Mouse (Mus musculus): Measurements from ENCODE around the gene Colgalt1. TPM values are rescaled to one million over a fixed set of nuclear protein-coding genes. Genes with fewer than 3 reads are reported as not detected.
A peak's percentile ranks its signal among the peaks of the same experiment; 100 is the strongest.

Colgalt1 gene
- polyA plus RNA-seq, 1 experiment from 2014 or later = 56.2 TPM

GRCm38 (mm10) chr8:71572847-71573633, 37.8 kb upstream of the Colgalt1 start:
- Histone ChIP-seq H3K4me1 (peaks cover 46% of the 10 kb centered on the region), H3K4me3 (peak overlapping the region; percentile 15), H3K9ac (replicated peaks) (peak overlapping the region; percentile 17), H3K9me3 (no peaks in the 10 kb centered on the region), H3K27ac (replicated peaks) (peak overlapping the region; percentile 70), H3K4me2 (replicated peaks) (peak overlapping the region; percentile 49), H3K36me3 (no peaks in the 10 kb centered on the region), H3K27me3 (no peaks in the 10 kb centered on the region)
- WGBS = 38% methylated on average over 9 of the region's 9 CpGs
- no peak for ATAC-seq (replicated peaks)

GRCm38 (mm10) chr8:71574426-71574825, 36.4 kb upstream of the Colgalt1 start:
- Histone ChIP-seq H3K4me3 (no peak overlapping the region), H3K9ac (replicated peaks) (no peak overlapping the region), H3K9me3 (no peaks in the 10 kb centered on the region), H3K4me2 (replicated peaks) (no peak overlapping the region), H3K4me1 (peaks cover 34% of the 10 kb centered on the region), H3K27ac (replicated peaks) (no peak overlapping the region; the same call in 1 of the 2 replicates), H3K27me3 (no peaks in the 10 kb centered on the region), H3K36me3 (no peaks in the 10 kb centered on the region)
- 65% methylated on average over 7 of the region's 7 CpGs for WGBS
- ATAC-seq (replicated peaks) = no peak

DNA sequence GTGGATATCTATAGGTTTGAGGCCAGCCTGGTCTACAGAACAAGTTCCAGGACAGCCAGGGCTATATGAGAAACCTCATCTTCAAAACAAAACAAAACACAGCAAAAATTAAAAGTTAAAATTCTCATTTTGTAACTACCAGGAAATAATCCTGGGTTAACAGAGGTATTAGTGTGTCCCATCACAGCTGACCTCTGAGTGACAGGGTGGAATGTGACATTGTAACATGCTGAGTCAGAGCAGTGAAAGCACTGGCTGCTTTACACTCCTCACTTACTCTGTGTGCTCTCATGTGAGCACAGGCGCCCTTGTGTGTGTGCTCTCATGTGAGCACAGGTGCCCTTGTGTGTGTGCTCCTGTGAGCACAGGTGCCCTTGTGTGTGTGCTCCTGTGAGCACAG, 35.8 kb upstream of the Colgalt1 start:
- Histone ChIP-seq H3K36me3 (no peaks in the 10 kb centered on the region), H3K4me2 (replicated peaks) (no peak overlapping the region), H3K4me3 (no peak overlapping the region), H3K27ac (replicated peaks) (no peak overlapping the region), H3K4me1 (peaks cover 39% of the 10 kb centered on the region), H3K9ac (replicated peaks) (no peak overlapping the region), H3K9me3 (no peaks in the 10 kb centered on the region), H3K27me3 (no peaks in the 10 kb centered on the region)
- 79% methylated on average over 1 of the region's 1 CpGs for whole genome bisulfite sequencing
- ATAC-seq (replicated peaks) = no peak

- Histone ChIP-seq H3K4me2 (replicated peaks) (no peak overlapping the region), H3K9ac (replicated peaks) (no peak overlapping the region), H3K4me1 (peaks cover 24% of the 10 kb centered on the region), H3K36me3 (peaks cover 12% of the 10 kb centered on the region; the same call in 1 of the 2 replicates), H3K27ac (replicated peaks) (no peak overlapping the region), H3K4me3 (no peak overlapping the region), H3K9me3 (no peaks in the 10 kb centered on the region), H3K27me3 (no peaks in the 10 kb centered on the region)
- WGBS = 72% methylated on average over 4 of the region's 4 CpGs
- ATAC-seq (replicated peaks) = no peak
Observed at GRCm38 (mm10) chr8:71577856-71578387, 32.9 kb upstream of the Colgalt1 start.

- no peak for ATAC-seq (replicated peaks)
- WGBS = 79% methylated on average over 1 of the region's 1 CpGs
Observed at GRCm38 (mm10) chr8:71579009-71579408, 31.8 kb upstream of the Colgalt1 start.

GRCm38 (mm10) chr8:71579476-71579875, 31.3 kb upstream of the Colgalt1 start:
- Histone ChIP-seq H3K36me3 (peaks cover 20% of the 10 kb centered on the region; the same call in 1 of the 2 replicates), H3K4me1 (peaks cover 13% of the 10 kb centered on the region), H3K27me3 (no peaks in the 10 kb centered on the region), H3K9me3 (no peaks in the 10 kb centered on the region), H3K4me2 (replicated peaks) (no peak overlapping the region), H3K4me3 (no peak overlapping the region), H3K9ac (replicated peaks) (no peak overlapping the region), H3K27ac (replicated peaks) (0 out of 2 replicates have a peak overlapping the region, but pooled peaks have one; percentile 27)
- ATAC-seq (replicated peaks) = no peak
- 80% methylated on average over 14 of the region's 14 CpGs for WGBS

More at GRCm38 (mm10) chr8:71579009-71579408, 31.8 kb upstream of the Colgalt1 start:
- no peak overlapping the region for H3K27ac ChIP-seq (replicated peaks)
- H3K9me3 ChIP-seq = no peaks in the 10 kb centered on the region
- H3K27me3 ChIP-seq = no peaks in the 10 kb centered on the region
- H3K4me2 ChIP-seq (replicated peaks) = no peak overlapping the region
- peaks cover 15% of the 10 kb centered on the region; the same call in 1 of the 2 replicates for H3K36me3 ChIP-seq
- H3K4me1 ChIP-seq = peaks cover 17% of the 10 kb centered on the region
- no peak overlapping the region for H3K9ac ChIP-seq (replicated peaks)
- H3K4me3 ChIP-seq = no peak overlapping the region

- no peaks in the 10 kb centered on the region for H3K9me3 ChIP-seq
Observed at GRCm38 (mm10) chr8:71580201-71580600, 30.6 kb upstream of the Colgalt1 start.

GRCm38 (mm10) chr8:71586891-71587290, 23.9 kb upstream of the Colgalt1 start:
- no peak overlapping the region for H3K27ac ChIP-seq (replicated peaks)
- 83% methylated on average over 2 of the region's 2 CpGs for WGBS
- H3K36me3 ChIP-seq = peaks cover 32% of the 10 kb centered on the region; the same call in 1 of the 2 replicates
- no peak overlapping the region for H3K4me3 ChIP-seq
- H3K4me1 ChIP-seq = peaks cover 10% of the 10 kb centered on the region
- no peak overlapping the region for H3K4me2 ChIP-seq (replicated peaks)
- no peak overlapping the region for H3K9ac ChIP-seq (replicated peaks)
- ATAC-seq (replicated peaks) = no peak; the same call in 1 of the 2 replicates
- no peaks in the 10 kb centered on the region for H3K9me3 ChIP-seq
- no peaks in the 10 kb centered on the region for H3K27me3 ChIP-seq

More at GRCm38 (mm10) chr8:71580201-71580600, 30.6 kb upstream of the Colgalt1 start:
- H3K4me3 ChIP-seq = no peak overlapping the region
- H3K9ac ChIP-seq (replicated peaks) = no peak overlapping the region
- whole genome bisulfite sequencing = 21% methylated on average over 9 of the region's 9 CpGs
- H3K4me1 ChIP-seq = peaks cover 11% of the 10 kb centered on the region
- H3K27ac ChIP-seq (replicated peaks) = no peak overlapping the region
- H3K36me3 ChIP-seq = peaks cover 27% of the 10 kb centered on the region; the same call in 1 of the 2 replicates
- no peak for ATAC-seq (replicated peaks)
- H3K27me3 ChIP-seq = no peaks in the 10 kb centered on the region
- H3K4me2 ChIP-seq (replicated peaks) = no peak overlapping the region

DNA sequence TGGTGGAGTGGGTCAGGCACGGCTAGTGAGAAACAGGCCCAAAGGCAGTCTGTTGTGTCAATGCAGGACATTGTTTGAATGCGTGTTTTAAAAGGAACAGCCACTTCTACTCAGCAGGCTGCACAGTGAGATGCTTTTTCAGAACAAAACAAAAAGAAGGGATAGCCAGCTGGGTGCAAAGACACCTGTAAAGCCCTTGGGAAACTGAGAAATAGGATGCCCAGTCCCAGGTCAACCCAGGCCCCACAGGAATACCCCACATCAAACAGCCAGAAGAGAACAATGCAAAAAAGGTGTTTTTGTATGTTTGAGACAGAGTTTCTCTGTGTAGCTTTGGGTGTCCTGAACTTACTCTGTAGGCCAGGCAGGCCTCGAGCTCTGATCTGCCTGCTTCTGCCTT, 22.0 kb upstream of the Colgalt1 start:
- peaks cover 31% of the 10 kb centered on the region; the same call in 1 of the 2 replicates for H3K36me3 ChIP-seq
- no peaks in the 10 kb centered on the region for H3K27me3 ChIP-seq
- H3K9me3 ChIP-seq = no peaks in the 10 kb centered on the region
- 73% methylated on average over 3 of the region's 3 CpGs for WGBS
- no peak overlapping the region for H3K4me3 ChIP-seq
- H3K9ac ChIP-seq (replicated peaks) = no peak overlapping the region
- H3K4me1 ChIP-seq = peaks cover 23% of the 10 kb centered on the region
- ATAC-seq (replicated peaks) = no peak
- no peak overlapping the region for H3K27ac ChIP-seq (replicated peaks)
- H3K4me2 ChIP-seq (replicated peaks) = no peak overlapping the region

- Histone ChIP-seq H3K27ac (replicated peaks) (peak overlapping the region; percentile 97; the same call in 1 of the 2 replicates), H3K36me3 (peaks cover 11% of the 10 kb centered on the region; the same call in 1 of the 2 replicates), H3K4me1 (peaks cover 28% of the 10 kb centered on the region), H3K9me3 (no peaks in the 10 kb centered on the region), H3K4me2 (replicated peaks) (peak overlapping the region; percentile 89), H3K4me3 (peak overlapping the region; percentile 87), H3K9ac (replicated peaks) (peak overlapping the region; percentile 96), H3K27me3 (no peaks in the 10 kb centered on the region)
- no peak for ATAC-seq (replicated peaks)
- 34% methylated on average over 5 of the region's 5 CpGs for WGBS
Observed at GRCm38 (mm10) chr8:71591017-71591416, 19.8 kb upstream of the Colgalt1 start.

GRCm38 (mm10) chr8:71591471-71592373, 19.1 kb upstream of the Colgalt1 start, which contains the start of gene Pgls:
Gene Pgls (plus strand): TSS chr8:71592176.
- peak; percentile 88 for ATAC-seq (replicated peaks)
- H3K9ac ChIP-seq (replicated peaks) = peak within 1 kb of the TSS; percentile 96
- peak within 1 kb of the TSS; percentile 87 for H3K4me3 ChIP-seq
- H3K36me3 ChIP-seq = peaks cover 6% of the 10 kb centered on the region; the same call in 1 of the 2 replicates
- under 1% methylated on average over 70 of the region's 71 CpGs for WGBS
- peak within 1 kb of the TSS; percentile 97 for H3K27ac ChIP-seq (replicated peaks)
- H3K27me3 ChIP-seq = no peaks in the 10 kb centered on the region
- H3K4me2 ChIP-seq (replicated peaks) = peak within 1 kb of the TSS; percentile 89
- no peaks in the 10 kb centered on the region for H3K9me3 ChIP-seq
- H3K4me1 ChIP-seq = peaks cover 29% of the 10 kb centered on the region

Measured in forebrain, embryonic 15.5 days (tissue).